Mouse (Mus musculus) T-cell, adult 66 days (primary cell): ENCODE measurements around the gene Olfm1. TPM values are rescaled to one million over a fixed set of nuclear protein-coding genes. Genes with fewer than 3 reads are reported as not detected.

Source experiments
- total RNA-seq, 2 experiments: library from RNA; stranded (reverse); gene quantifications; 3 replicates in 1 of 2; 4 replicates in 1 of 2; pipeline ENCODE4 v1.2.4; 2023

Gene Olfm1
- 1 to 10 TPM; 2.5 to 4.7 TPM for total RNA-seq

GRCm38 (mm10) chr2:28192821-28193689, at the start of gene Olfm1:
Gene Olfm1, plus strand, starts transcription at chr2:28192992.

Other genes with a start within 250 kb of the Olfm1 start
- gene Fcnb, start 108.1 kb upstream of the Olfm1 start, total RNA-seq, result not detected